Mouse (Mus musculus) thymus, postnatal 25 days (tissue): ENCODE results near the gene Plod2.
A peak's percentile ranks its signal among the peaks of the same experiment; 100 is the strongest.

Experiments used
- DNase-seq: peaks from one replicate; pipeline ENCODE4 v3.0.0; 2022

Gene Plod2

GRCm38 (mm10) chr9:92541977-92542561 is at the start of gene Plod2:
Gene Plod2, plus strand, starts transcription at chr9:92542223.
- DNase-seq, result peak; percentile 71

- peak; percentile 80 for DNase-seq
These were observed 42.2 kb upstream of the Plod2 start for GRCm38 (mm10) chr9:92499710-92500410.

GRCm38 (mm10) chr9:92504256-92504655 is 37.8 kb upstream of the Plod2 start:
- DNase-seq, result no peak

- no peak for DNase-seq
These were observed 37.1 kb upstream of the Plod2 start for GRCm38 (mm10) chr9:92504889-92505288.

- no peak for DNase-seq
These were observed 30.3 kb upstream of the Plod2 start for GRCm38 (mm10) chr9:92511696-92512095.

GRCm38 (mm10) chr9:92517036-92517435 is 25.0 kb upstream of the Plod2 start:
- DNase-seq, result no peak

- DNase-seq, result no peak
These were observed 21.3 kb upstream of the Plod2 start for GRCm38 (mm10) chr9:92520751-92521150.

GRCm38 (mm10) chr9:92524506-92524905 is 17.5 kb upstream of the Plod2 start:
- no peak for DNase-seq

GRCm38 (mm10) chr9:92530055-92530454 is 12.0 kb upstream of the Plod2 start:
- DNase-seq, result no peak

GRCm38 (mm10) chr9:92537735-92538134 is 4.3 kb upstream of the Plod2 start:
- no peak for DNase-seq

- no peak for DNase-seq
These were observed 3.8 kb upstream of the Plod2 start for GRCm38 (mm10) chr9:92538216-92538615.

- DNase-seq, result peak; percentile 52
These were observed 781 bp downstream of the Plod2 start for GRCm38 (mm10) chr9:92542591-92543416.

GRCm38 (mm10) chr9:92544146-92544545 is 2.1 kb downstream of the Plod2 start:
- DNase-seq, result no peak

- no peak for DNase-seq
These were observed 3.0 kb downstream of the Plod2 start for GRCm38 (mm10) chr9:92545021-92545420.

GRCm38 (mm10) chr9:92546446-92546845 is 4.4 kb downstream of the Plod2 start:
- no peak for DNase-seq

GRCm38 (mm10) chr9:92547106-92547505 is 5.1 kb downstream of the Plod2 start:
- no peak for DNase-seq

- no peak for DNase-seq
These were observed 5.8 kb downstream of the Plod2 start for GRCm38 (mm10) chr9:92547821-92548220.

- DNase-seq, result no peak
These were observed 6.6 kb downstream of the Plod2 start for GRCm38 (mm10) chr9:92548603-92549002.

- no peak for DNase-seq
These were observed 7.9 kb downstream of the Plod2 start for GRCm38 (mm10) chr9:92549811-92550490.

- no peak for DNase-seq
These were observed 9.0 kb downstream of the Plod2 start for GRCm38 (mm10) chr9:92550981-92551380.

- no peak for DNase-seq
These were observed 9.6 kb downstream of the Plod2 start for GRCm38 (mm10) chr9:92551666-92552065.

GRCm38 (mm10) chr9:92552691-92553090 is 10.7 kb downstream of the Plod2 start:
- no peak for DNase-seq
